Mouse (Mus musculus) embryonic fibroblast, embryonic 13.5 days (primary cell): ENCODE measurements around the gene Rufy1. TPM values are rescaled to one million over a fixed set of nuclear protein-coding genes. Genes with fewer than 3 reads are reported as not detected.

Experiments
- H3K27ac ChIP-seq: 2 replicates; pipeline ENCODE4 v1.5.1; 2012; ENCODE audit warnings: low read length, control low read depth, inconsistent platforms; ENCODE audit not compliant: insufficient read depth
- H3K4me1 ChIP-seq: 2 replicates; pipeline ENCODE4 v1.6.1; 2011; ENCODE audit warnings: low read length; ENCODE audit not compliant: control insufficient read depth, insufficient read depth
- H3K4me3 ChIP-seq: 2 replicates; pipeline ENCODE4 v1.5.1; 2011; ENCODE audit warnings: mild to moderate bottlenecking, control low read depth, low read length; ENCODE audit not compliant: insufficient read depth
- CTCF ChIP-seq: IDR thresholded peaks from 2 replicates; pipeline ENCODE4 v1.5.1; 2011; ENCODE audit warnings: mild to moderate bottlenecking, control low read depth, low read length, moderate library complexity, borderline replicate concordance; ENCODE audit not compliant: insufficient read depth
- POLR2A ChIP-seq: IDR thresholded peaks from 2 replicates; pipeline ENCODE4 v1.6.1; 2011; ENCODE audit warnings: low read depth, mild to moderate bottlenecking, control low read depth, low read length, moderate library complexity
- polyA plus RNA-seq: library from polyadenylated mRNA; stranded (reverse); fragments of >200 nt; gene quantifications from 2 replicates; pipeline ENCODE4 v1.2.4, GENCODE M21; 2011; ENCODE audit warnings: low read depth; ENCODE audit not compliant: missing spikeins, insufficient read length

The Rufy1 gene
- polyA plus RNA-seq, 1 experiment = 19.8 TPM

GRCm38 (mm10) chr11:50387167-50387679 lies 43.7 kb downstream of the Rufy1 start:
- no peak overlapping the region for H3K4me3 ChIP-seq
- H3K4me1 ChIP-seq = no peaks in the 10 kb centered on the region
- no peak overlapping the region for H3K27ac ChIP-seq
- TF ChIP-seq POLR2A (no peak), CTCF (no peak)

- H3K27ac ChIP-seq = no peak overlapping the region
- H3K4me1 ChIP-seq = 0 out of 2 replicates have a peak, but pooled peaks cover under 1% of the 10 kb centered on the region
- H3K4me3 ChIP-seq = peak overlapping the region; percentile 53
- no peak for TF ChIP-seq CTCF
Measured at GRCm38 (mm10) chr11:50381311-50381710, 49.6 kb downstream of the Rufy1 start.

- TF ChIP-seq CTCF (no peak), POLR2A (no peak)
- H3K4me3 ChIP-seq = peak overlapping the region; percentile 89
- H3K27ac ChIP-seq = no peak overlapping the region
- 0 out of 2 replicates have a peak, but pooled peaks cover 4% of the 10 kb centered on the region for H3K4me1 ChIP-seq
Measured at GRCm38 (mm10) chr11:50379023-50379752, 51.7 kb downstream of the Rufy1 start.

- H3K4me1 ChIP-seq = 0 out of 2 replicates have a peak, but pooled peaks cover 4% of the 10 kb centered on the region
- peak overlapping the region; percentile 89 for H3K4me3 ChIP-seq
- H3K27ac ChIP-seq = peak overlapping the region; percentile 99
- peak; percentile 47; the same call in 1 of the 2 replicates for TF ChIP-seq POLR2A
- no peak for TF ChIP-seq CTCF
Measured at GRCm38 (mm10) chr11:50377892-50378684, 52.8 kb downstream of the Rufy1 start.

- Histone ChIP-seq H3K4me1 (0 out of 2 replicates have a peak, but pooled peaks cover 4% of the 10 kb centered on the region), H3K27ac (peak within 1 kb of the TSS; percentile 99), H3K4me3 (peak within 1 kb of the TSS; percentile 89)
- TF ChIP-seq CTCF (no peak), POLR2A (peak; percentile 99)
Measured at GRCm38 (mm10) chr11:50376911-50377891, 53.7 kb downstream of the Rufy1 start, which contains the start of gene Hnrnph1. Gene Hnrnph1 (plus strand): TSS chr11:50376990.

- Histone ChIP-seq H3K4me1 (0 out of 2 replicates have a peak, but pooled peaks cover 4% of the 10 kb centered on the region), H3K27ac (peak overlapping the region; percentile 94; the same call in 1 of the 2 replicates), H3K4me3 (peak overlapping the region; percentile 67)
- TF ChIP-seq POLR2A (no peak), CTCF (no peak)
Measured at GRCm38 (mm10) chr11:50376156-50376790, 54.7 kb downstream of the Rufy1 start.

GRCm38 (mm10) chr11:50375421-50375820 lies 55.5 kb downstream of the Rufy1 start:
- TF ChIP-seq POLR2A (no peak), CTCF (no peak)
- no peak overlapping the region for H3K27ac ChIP-seq
- no peak overlapping the region for H3K4me3 ChIP-seq
- H3K4me1 ChIP-seq = 0 out of 2 replicates have a peak, but pooled peaks cover 4% of the 10 kb centered on the region

GRCm38 (mm10) chr11:50374286-50375015 lies 56.5 kb downstream of the Rufy1 start:
- H3K27ac ChIP-seq = no peak overlapping the region
- peaks cover 4% of the 10 kb centered on the region; the same call in 1 of the 2 replicates for H3K4me1 ChIP-seq
- H3K4me3 ChIP-seq = no peak overlapping the region
- TF ChIP-seq POLR2A (no peak), CTCF (no peak)
